Mouse (Mus musculus) lung, embryonic 14.5 days (tissue): ENCODE data around the gene Plekhm3. TPM values are rescaled to one million over a fixed set of nuclear protein-coding genes. Genes with fewer than 3 reads are reported as not detected.

ENCODE experiments used
- ATAC-seq: fragments of 200-750 bp; cut with Nextera tagmentation; 2 replicates; pipeline ENCODE4 v1.8.0; 2017; ENCODE audit warnings: mild to moderate bottlenecking, moderate TSS enrichment, moderate library complexity; ENCODE audit not compliant: insufficient read depth
- DNase-seq: peaks from one replicate; pipeline ENCODE4 v3.0.0-alpha.2; 2015
- H3K27ac ChIP-seq: fragments of 300-500 bp; sonication (generic); 2 replicates; pipeline ENCODE4 v1.5.1; 2014; ENCODE audit warnings: low read depth, mild to moderate bottlenecking, moderate library complexity
- H3K27me3 ChIP-seq: fragments of 300-500 bp; sonication (generic); 2 replicates; pipeline ENCODE4 v1.6.1; 2014; ENCODE audit warnings: low read length, control low read depth; ENCODE audit not compliant: insufficient read depth
- H3K36me3 ChIP-seq: fragments of 300-500 bp; sonication (generic); 2 replicates; pipeline ENCODE4 v1.6.1; 2014; ENCODE audit warnings: control low read depth; ENCODE audit not compliant: insufficient read depth
- H3K4me1 ChIP-seq: fragments of 300-500 bp; sonication (generic); 2 replicates; pipeline ENCODE4 v1.6.1; 2014; ENCODE audit warnings: antibody characterized with exemption, control low read depth; ENCODE audit not compliant: insufficient read depth
- H3K4me2 ChIP-seq: fragments of 300-500 bp; sonication (generic); 2 replicates; pipeline ENCODE4 v1.6.1; 2014; ENCODE audit warnings: mild to moderate bottlenecking
- H3K4me3 ChIP-seq: fragments of 300-500 bp; sonication (generic); 2 replicates; pipeline ENCODE4 v1.5.1; 2014; ENCODE audit warnings: low read depth, low read length
- H3K9ac ChIP-seq: fragments of 300-500 bp; sonication (generic); 2 replicates; pipeline ENCODE4 v1.6.1; 2014
- H3K9me3 ChIP-seq: fragments of 300-500 bp; sonication (generic); 2 replicates; pipeline ENCODE4 v1.6.1; 2016; ENCODE audit warnings: low read depth, low read length, control low read depth
- CTCF ChIP-seq: IDR thresholded peaks from 2 replicates; pipeline ENCODE4 v1.5.1; 2016; ENCODE audit warnings: antibody characterized with exemption, low read depth
- whole genome bisulfite sequencing: fragments of 180-500 bp; shearing (Covaris S2); extraction: QIAGEN DNeasy Blood & Tissue Kit; methylation state at CpG from one replicate; pipeline ENCODE4 v1.1.7; 2014; 5-methylcytosine and 5-hydroxymethylcytosine counted together
- polyA plus RNA-seq: library from polyadenylated mRNA; unstranded; fragments of >200 nt; fragmentation: Nextera tagmentation; extraction: Ambion mirVana; gene quantifications from 2 replicates; pipeline ENCODE4 v1.2.1, GENCODE M21; 2014

Gene Plekhm3
- polyA plus RNA-seq, 1 experiment from 2014 or later: 8.1 TPM

DNA sequence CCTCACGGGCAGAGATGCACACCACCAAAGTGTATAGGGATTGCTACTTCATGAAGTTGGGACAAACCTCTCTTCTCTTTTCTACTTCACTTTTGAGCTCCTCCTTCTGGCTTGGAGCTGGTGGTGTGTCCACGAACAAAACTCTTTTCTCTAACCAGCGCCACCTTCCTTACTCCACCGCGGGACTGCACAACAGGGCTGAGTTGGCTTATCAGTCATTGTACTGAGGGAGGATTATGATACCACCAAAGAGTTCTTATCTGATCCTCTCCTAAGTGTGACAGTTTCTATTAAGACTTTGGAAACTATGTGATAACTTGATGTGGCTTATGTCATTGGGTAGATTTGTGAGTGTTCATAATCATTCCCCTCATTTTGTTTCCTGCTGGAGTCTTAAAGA is 129.2 kb downstream of the Plekhm3 start:
- no peak overlapping the region for H3K9ac ChIP-seq
- H3K9me3 ChIP-seq: no peaks in the 10 kb centered on the region
- TF ChIP-seq CTCF: no peak
- 89% methylated on average over 5 of the region's 5 CpGs for WGBS
- no peaks in the 10 kb centered on the region for H3K4me1 ChIP-seq
- H3K27ac ChIP-seq: no peak overlapping the region
- ATAC-seq (no peak), DNase-seq (no peak)
- no peaks in the 10 kb centered on the region for H3K27me3 ChIP-seq
- no peak overlapping the region for H3K4me2 ChIP-seq
- H3K4me3 ChIP-seq: no peak overlapping the region
- no peaks in the 10 kb centered on the region for H3K36me3 ChIP-seq

DNA sequence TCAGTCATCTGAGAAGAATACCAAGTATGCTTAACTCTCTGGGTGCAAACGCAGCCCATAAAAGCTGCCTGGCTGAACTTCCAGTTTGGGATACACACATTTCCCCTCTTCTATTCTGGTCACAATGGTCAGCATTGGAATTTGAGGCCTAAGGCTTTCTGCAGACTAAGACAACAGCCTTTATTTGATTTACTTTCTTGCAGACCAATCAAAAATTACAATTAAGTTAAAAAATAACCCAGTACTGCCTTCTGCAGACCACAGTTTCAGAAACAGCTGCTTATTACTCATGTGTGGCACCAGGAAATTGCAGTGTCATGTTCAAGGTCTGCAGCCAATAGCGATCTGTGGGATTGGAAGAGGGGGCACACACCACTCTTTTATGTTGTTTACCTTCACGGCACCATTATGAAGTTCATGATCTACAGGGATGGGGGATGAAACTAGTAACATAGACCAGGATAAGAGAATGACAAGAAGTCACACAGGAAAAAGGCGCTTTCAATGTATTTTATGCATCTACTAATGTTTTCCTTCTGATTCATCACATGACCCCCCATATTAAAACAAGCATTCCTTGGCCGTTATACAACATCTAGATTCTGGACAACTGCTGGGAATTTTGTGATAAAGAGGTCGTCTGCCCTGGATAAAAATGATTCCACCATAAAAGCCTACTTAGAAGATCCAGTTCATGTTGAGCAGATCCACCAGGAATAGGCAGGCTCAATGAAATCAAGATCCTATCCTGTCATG is 130.1 kb downstream of the Plekhm3 start:
- H3K4me1 ChIP-seq: no peaks in the 10 kb centered on the region
- H3K27me3 ChIP-seq: no peaks in the 10 kb centered on the region
- TF ChIP-seq CTCF: no peak
- no peak for DNase-seq
- no peak for ATAC-seq
- H3K9ac ChIP-seq: no peak overlapping the region
- H3K4me2 ChIP-seq: no peak overlapping the region
- no peak overlapping the region for H3K27ac ChIP-seq
- WGBS: 63% methylated on average over 6 of the region's 6 CpGs
- H3K9me3 ChIP-seq: no peaks in the 10 kb centered on the region
- no peaks in the 10 kb centered on the region for H3K36me3 ChIP-seq
- no peak overlapping the region for H3K4me3 ChIP-seq

- DNase-seq (no peak), ATAC-seq (no peak)
- Histone ChIP-seq H3K4me1 (no peaks in the 10 kb centered on the region), H3K9ac (no peak overlapping the region), H3K27ac (no peak overlapping the region), H3K9me3 (no peaks in the 10 kb centered on the region), H3K4me2 (no peak overlapping the region), H3K4me3 (no peak overlapping the region), H3K27me3 (no peaks in the 10 kb centered on the region), H3K36me3 (no peaks in the 10 kb centered on the region)
- TF ChIP-seq CTCF: no peak
- WGBS: 55% methylated on average over 6 of the region's 6 CpGs
These were observed 133.1 kb downstream of the Plekhm3 start for GRCm38 (mm10) chr1:64823564-64823963.

DNA sequence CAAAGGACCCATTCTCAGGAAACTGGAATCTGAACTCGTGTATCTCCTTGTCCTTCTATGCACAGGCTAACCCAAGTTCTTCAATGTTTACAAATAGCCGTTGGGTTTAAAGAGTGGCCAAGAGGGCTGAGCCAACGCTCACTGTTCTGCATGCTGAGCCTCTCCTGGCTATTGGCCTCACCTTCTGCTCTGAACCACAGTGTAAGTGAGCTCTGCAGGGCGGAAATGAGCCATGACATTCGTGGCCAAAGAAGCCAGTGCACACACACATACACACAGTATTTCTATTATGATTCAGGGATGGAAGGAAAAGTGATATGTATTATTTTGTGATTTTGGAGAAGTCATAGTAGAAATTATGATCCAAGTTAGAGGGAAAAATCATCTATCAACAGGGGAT is 138.9 kb downstream of the Plekhm3 start:
- no peak overlapping the region for H3K27ac ChIP-seq
- no peaks in the 10 kb centered on the region for H3K4me1 ChIP-seq
- H3K4me2 ChIP-seq: no peak overlapping the region
- DNase-seq (no peak), ATAC-seq (no peak)
- H3K4me3 ChIP-seq: no peak overlapping the region
- no peak for TF ChIP-seq CTCF
- H3K27me3 ChIP-seq: no peaks in the 10 kb centered on the region
- H3K9ac ChIP-seq: no peak overlapping the region
- H3K9me3 ChIP-seq: no peaks in the 10 kb centered on the region
- no peaks in the 10 kb centered on the region for H3K36me3 ChIP-seq
- 64% methylated on average over 5 of the region's 5 CpGs for WGBS

DNA sequence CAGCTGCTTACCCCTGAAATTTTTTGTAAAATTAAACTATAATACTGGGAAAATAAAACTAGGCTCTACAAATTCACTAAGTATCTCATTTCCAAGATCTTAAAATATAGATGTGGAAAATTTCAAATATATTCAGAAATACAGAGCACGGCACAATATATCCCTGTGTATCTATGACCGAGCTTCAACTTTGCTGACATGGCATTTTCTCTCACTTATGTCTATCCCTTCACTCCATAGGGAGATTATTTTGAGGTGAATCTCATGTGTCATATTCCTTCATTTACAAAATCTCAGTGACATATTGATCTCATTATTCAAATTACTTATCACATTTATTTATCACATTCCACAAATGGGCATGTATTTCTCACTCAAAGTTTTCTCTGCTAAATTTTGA is 143.4 kb downstream of the Plekhm3 start:
- Histone ChIP-seq H3K9ac (no peak overlapping the region), H3K36me3 (no peaks in the 10 kb centered on the region), H3K4me1 (peaks cover 5% of the 10 kb centered on the region; the same call in 1 of the 2 replicates), H3K27ac (no peak overlapping the region), H3K4me3 (no peak overlapping the region), H3K27me3 (no peaks in the 10 kb centered on the region), H3K4me2 (no peak overlapping the region), H3K9me3 (no peaks in the 10 kb centered on the region)
- DNase-seq: no peak
- 89% methylated on average over 2 of the region's 2 CpGs for WGBS
- no peak for ATAC-seq
- TF ChIP-seq CTCF: no peak

DNA sequence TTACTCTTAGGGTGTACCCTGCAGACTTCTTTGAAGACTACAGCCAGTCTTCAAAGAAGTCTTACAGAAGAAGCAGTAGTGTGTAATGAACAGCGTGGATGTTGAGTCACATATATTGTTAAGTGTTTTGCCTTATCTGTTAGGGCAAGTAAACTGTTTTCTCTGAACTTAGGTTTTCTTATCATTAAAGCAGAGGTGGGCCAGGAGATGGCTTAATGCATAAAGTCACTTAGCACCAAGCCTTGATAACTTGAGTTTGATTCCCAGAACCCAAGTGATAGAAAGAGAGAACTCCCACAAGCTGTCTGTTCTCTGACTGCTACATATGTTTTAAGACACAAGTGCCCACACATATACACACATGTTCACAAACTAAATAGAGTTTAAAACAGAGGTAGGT is 144.7 kb downstream of the Plekhm3 start:
- 78% methylated on average over 1 of the region's 1 CpGs for WGBS
- Histone ChIP-seq H3K27me3 (no peaks in the 10 kb centered on the region), H3K4me1 (peaks cover 5% of the 10 kb centered on the region; the same call in 1 of the 2 replicates)

GRCm38 (mm10) chr1:64809085-64809484 is 147.5 kb downstream of the Plekhm3 start:
- Histone ChIP-seq H3K4me1 (peaks cover 5% of the 10 kb centered on the region; the same call in 1 of the 2 replicates), H3K4me3 (no peak overlapping the region), H3K9me3 (no peaks in the 10 kb centered on the region), H3K27me3 (no peaks in the 10 kb centered on the region), H3K27ac (peak overlapping the region; percentile 81), H3K9ac (no peak overlapping the region), H3K4me2 (no peak overlapping the region), H3K36me3 (no peaks in the 10 kb centered on the region)
- no peak for TF ChIP-seq CTCF
- WGBS: 42% methylated on average over 2 of the region's 2 CpGs
- peak; percentile 94 for ATAC-seq
- DNase-seq: peak; percentile 72

More for the DNA sequence above, 144.7 kb downstream of the Plekhm3 start:
- Histone ChIP-seq H3K4me2 (no peak overlapping the region), H3K9me3 (no peaks in the 10 kb centered on the region), H3K9ac (no peak overlapping the region), H3K27ac (no peak overlapping the region), H3K36me3 (no peaks in the 10 kb centered on the region), H3K4me3 (no peak overlapping the region)
- DNase-seq: no peak
- ATAC-seq: no peak
- TF ChIP-seq CTCF: no peak
